Mouse (Mus musculus) liver (tissue): ENCODE data around the gene Mid1.
"Not testable (repeated sequence)": the region's sequence is repeated elsewhere in the genome, so short reads cannot be mapped to it uniquely, and the experiment has no call there.

Experiments
- DNase-seq: peaks from one replicate; pipeline ENCODE4 v3.0.0-alpha.2; 2020; ENCODE audit warnings: mixed read lengths

Gene Mid1

DNA sequence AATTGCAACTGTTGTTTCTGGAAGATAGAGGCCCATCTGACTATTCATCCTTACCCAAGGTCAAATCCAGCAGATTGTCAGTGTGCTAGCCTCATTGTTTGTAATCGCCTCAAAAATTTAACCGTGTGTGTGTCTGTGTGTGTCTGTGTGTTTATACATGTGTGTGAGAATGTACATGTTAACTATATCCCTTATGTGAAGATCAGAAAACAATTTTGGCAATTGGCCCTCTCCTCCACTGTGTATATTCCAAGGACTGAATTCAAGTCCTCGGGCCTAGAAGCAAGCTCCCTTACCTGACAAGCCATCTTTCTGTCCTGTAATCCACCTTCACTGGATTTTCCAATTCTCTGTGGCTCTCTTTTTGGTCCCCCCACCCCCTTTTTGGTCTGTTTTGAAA lies 288.8 kb downstream of the Mid1 start:
- not testable (repeated sequence) for DNase-seq

- not testable (repeated sequence) for DNase-seq
Measured at GRCm38 (mm10) chrX:169974456-169974855, 289.5 kb downstream of the Mid1 start.

DNA sequence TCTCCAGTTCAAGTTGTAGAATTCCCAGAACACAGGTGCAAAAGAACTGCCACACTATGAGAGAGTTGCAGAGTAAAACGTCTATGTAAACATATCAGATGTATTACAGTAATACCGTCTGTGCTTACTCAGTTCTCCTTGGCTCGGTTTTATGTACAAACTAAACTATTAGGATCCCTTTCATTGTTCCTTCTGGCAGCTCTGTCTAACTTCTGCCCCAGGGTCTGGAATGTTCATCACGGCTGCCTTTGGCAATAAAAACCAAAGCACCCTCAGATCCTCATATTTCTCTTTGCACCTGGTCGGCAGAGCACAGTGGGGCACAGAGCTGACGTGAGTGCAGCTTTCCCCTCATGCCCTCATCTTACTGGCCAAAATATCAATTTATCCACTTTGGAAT lies 290.0 kb downstream of the Mid1 start:
- not testable (repeated sequence) for DNase-seq

DNA sequence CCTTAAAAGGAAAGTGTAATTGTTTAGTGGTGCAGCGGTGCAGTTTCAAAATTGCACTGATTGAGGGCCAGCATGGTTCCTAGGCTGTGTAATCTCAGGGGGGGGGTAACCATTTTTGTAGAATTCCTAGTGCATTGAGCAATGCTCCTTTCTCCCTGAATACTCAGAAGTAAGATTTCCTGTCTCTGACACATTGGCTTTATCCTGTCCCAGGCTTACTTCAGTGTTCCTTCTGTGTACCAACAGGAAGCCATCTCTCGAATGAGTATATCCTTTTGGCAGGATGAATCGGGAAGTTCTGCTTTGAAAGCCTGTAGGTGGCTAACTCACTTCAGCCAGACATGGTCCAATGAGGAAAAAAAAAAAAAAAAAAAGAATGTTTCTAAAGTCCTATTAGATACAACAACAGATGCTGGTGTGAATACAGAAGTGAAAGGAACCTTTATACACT lies 290.7 kb downstream of the Mid1 start:
- not testable (repeated sequence) for DNase-seq

DNA sequence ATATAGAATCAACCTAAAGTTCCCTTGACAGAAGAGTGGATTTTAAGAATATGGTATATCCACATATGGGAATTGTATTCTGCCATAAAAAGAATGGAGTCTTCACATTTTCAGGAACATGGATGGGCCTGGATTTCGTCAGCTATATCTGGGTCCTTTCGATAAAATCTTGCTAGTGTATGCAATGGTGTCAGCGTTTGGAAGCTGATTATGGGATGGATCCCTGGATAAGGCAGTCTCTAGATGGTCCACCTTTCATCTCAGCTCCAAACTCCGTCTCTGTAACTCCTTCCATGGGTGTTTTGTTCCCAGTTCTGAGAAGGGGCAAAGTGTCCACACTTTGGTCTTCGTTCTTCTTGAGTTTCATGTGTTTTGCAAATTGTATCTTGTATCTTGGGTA lies 291.3 kb downstream of the Mid1 start:
- DNase-seq, result not testable (repeated sequence)

GRCm38 (mm10) chrX:169977856-169978435 lies 292.9 kb downstream of the Mid1 start:
- not testable (repeated sequence) for DNase-seq

DNA sequence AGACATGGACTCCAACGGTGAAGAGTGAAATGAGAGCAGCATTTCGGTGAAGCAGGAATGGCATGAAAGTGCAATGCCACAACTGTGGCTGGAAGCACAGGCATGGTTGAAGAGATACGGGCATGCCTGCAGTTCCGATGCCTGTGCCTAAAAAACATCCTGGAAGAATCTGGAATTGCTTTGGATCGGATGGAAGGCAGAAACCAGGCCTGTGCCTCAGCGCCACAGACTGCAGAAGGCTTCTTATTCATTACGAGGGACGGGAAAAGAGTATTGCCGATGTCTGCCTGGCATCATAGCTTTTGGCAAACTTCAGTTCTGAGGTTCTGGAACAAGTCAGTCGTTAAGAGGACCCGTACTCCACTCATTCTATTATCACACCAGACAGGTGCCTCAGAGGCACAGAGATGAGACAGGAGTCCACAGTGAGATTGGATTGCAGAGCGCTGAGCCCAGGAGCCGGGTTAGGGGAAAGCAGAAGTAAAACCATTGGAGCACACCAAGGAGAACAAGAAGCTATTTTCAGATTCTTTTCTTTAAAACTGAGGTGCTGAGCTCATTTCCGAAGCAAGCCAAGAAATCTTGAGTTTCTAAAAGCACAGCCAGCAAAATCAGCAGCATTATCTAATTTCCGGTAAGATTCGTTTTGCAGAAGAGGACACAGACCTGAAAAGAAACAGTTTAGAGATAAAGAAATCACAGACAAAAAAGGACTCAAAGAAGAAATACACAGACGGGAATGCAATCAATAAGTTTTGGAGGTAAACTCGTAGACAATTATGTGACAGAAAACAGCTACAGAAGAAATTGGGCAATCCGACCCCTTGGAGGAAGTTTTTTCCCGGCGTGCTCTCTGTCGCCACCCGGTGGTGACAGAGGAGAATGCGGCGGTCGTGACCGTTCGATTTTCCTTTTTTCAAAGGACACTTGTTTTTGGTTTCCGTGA lies 293.7 kb downstream of the Mid1 start:
- not testable (repeated sequence) for DNase-seq

DNA sequence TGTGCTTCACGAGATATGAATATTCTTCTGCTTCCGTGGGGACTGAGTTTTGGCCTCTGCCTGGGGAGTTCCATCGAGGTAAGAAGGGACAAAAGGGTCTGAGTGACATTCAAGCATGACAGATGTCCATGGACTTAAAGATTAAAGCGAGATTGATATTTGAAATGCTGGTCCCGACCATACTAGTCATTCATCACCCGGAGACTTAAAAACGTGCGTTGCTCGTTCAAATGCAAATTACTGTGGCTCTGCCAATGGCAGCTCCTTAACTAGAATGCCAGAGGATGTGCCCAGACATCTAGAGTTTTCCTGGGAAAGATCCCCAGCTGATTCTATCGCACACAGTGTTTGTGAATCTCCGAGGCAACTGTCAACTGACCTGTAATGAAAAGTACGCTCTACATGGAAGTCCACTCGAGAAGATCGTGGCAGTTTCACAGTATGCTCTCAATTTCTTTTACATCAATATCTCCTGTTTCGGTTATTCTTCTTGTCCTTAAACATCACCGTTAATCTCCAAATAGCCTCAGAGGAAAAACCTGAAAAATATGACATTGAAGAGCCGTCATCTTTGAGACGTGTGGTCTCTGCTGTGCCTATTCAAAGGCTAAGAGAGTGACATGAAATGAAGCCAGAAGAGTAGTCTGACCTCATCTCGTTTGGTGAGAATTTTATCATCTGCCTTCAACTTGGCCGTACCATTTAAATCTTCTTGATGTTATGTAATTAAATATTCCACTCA lies 294.6 kb downstream of the Mid1 start:
- DNase-seq, result not testable (repeated sequence)

- not testable (repeated sequence) for DNase-seq
Measured at GRCm38 (mm10) chrX:169980203-169980556, 295.2 kb downstream of the Mid1 start.

GRCm38 (mm10) chrX:169980809-169981289 lies 295.9 kb downstream of the Mid1 start:
- DNase-seq, result no peak

- not testable (repeated sequence) for DNase-seq
Measured at GRCm38 (mm10) chrX:169981761-169982181, 296.8 kb downstream of the Mid1 start.

DNA sequence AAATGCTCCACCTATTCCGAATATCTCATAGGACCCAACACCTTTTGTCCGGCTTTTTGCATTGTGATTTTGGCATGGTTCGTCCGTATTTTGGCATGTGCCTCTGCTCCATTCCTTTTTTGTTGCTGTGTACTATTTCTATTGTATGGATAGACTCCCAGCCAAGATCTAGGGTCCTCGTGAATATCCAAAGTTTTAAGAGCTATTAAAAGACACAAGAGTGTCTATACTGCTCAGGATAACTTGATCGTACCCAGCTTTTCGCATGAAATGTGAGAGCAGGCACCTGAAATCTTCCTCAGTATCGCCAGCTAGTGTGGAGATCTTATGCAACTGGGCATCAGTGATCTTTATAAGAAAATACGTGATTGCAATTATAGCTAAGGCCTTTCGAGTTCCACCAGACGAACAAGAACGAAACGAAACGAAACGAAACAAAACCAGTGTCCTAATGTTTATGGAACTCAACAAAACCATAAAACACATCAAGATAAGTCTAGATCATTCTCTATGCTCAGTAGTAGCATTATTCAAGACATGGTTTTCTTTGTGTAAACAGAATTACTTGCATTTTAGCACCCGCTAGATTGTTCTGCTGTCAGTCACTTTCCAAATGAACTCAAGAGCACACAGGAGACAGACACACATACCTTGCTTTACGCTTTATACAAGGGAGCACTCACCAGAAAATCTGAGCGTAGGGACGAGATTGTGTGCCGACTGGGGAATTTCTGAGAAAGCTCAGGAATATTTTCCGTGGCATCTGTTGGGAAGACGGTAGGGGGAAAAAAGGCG lies 297.8 kb downstream of the Mid1 start:
- DNase-seq, result not testable (repeated sequence)

GRCm38 (mm10) chrX:169983401-169984165 lies 298.6 kb downstream of the Mid1 start:
- not testable (repeated sequence) for DNase-seq

DNA sequence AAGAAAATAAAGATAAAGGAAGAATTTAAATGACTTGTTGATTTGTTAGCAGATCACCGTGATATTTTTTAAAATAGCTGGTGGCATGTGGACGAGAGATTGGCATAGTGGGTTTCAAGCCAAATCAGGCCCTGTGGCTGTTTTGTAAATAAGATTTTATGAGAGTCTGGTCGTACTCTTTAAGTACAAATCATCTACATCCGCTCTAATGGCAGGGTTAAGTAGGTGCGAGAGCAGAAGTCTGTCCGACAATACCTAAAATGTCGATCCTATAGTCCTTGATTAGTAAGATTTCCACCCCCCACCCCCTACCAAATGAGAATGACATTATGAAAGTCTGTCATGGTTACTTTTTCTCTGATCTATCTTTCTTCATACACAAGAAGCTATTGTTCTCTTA lies 299.3 kb downstream of the Mid1 start:
- not testable (repeated sequence) for DNase-seq

GRCm38 (mm10) chrX:169984853-169985252 lies 299.9 kb downstream of the Mid1 start:
- not testable (repeated sequence) for DNase-seq

DNA sequence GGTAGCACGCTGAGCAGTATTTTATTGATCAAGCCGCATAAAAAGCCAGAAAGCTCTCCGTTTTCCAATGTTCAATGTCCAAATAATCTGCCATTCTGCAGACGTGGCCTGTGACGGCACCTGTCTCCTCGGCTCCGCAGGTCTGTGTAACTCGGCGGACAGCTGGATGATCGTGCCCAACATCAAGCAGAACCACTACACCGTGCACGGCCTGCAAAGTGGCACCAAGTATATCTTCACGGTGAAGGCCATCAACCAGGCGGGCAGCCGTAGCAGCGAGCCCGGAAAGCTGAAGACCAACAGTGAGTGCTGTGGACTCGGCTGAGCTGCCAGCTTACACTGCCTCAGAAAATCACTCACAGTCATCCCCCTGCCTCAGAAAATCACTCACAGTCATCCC lies 300.8 kb downstream of the Mid1 start:
- DNase-seq, result not testable (repeated sequence)

GRCm38 (mm10) chrX:169986519-169987367 lies 301.7 kb downstream of the Mid1 start:
- DNase-seq, result not testable (repeated sequence)

- not testable (repeated sequence) for DNase-seq
Measured at GRCm38 (mm10) chrX:169987368-169987837, 302.4 kb downstream of the Mid1 start.

GRCm38 (mm10) chrX:169988571-169989218 lies 303.7 kb downstream of the Mid1 start:
- not testable (repeated sequence) for DNase-seq

- not testable (repeated sequence) for DNase-seq
Measured at GRCm38 (mm10) chrX:169989219-169989595, 304.2 kb downstream of the Mid1 start.
